Mouse (Mus musculus) heart, postnatal 0 days (tissue): ENCODE measurements around the gene Lin7b.

ENCODE experiments used
- CTCF ChIP-seq: IDR thresholded peaks from 2 replicates; pipeline ENCODE4 v1.5.1; 2016; ENCODE audit warnings: antibody characterized with exemption, control low read depth, low read depth
- EP300 ChIP-seq: IDR thresholded peaks from 2 replicates; pipeline ENCODE4 v1.6.1; 2016; ENCODE audit warnings: antibody characterized with exemption, low read depth

DNA sequence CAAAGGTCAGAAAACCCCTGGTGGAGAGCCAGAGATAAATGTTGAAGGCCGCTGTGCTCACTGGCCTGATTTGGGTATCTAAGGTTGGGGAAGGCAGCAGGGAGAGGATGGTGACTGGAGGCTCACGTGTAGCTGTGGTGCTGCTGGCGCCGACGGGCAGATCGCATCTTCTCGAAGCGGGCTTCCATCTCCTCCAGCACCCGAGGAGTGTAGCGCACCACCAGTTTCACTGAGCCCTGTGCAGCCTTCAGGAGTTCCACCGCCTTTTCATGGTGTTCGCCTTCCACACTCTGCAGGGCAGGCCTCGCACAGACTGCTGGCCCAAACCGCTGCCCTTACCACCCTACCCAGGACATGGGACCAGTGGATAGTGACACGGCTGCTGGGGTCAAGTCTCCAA lies 2.2 kb downstream of the Lin7b start:
- no peak for TF ChIP-seq EP300
- TF ChIP-seq CTCF, result no peak
